Mouse (Mus musculus): ENCODE data around the gene Vash2.
"Not testable (repeated sequence)": the region's sequence is repeated elsewhere in the genome, so short reads cannot be mapped to it uniquely, and the experiment has no call there.

The Vash2 gene

GRCm38 (mm10) chr1:190927751-190928369, 51.2 kb downstream of the Vash2 start:
- DNase-seq (ENCODE audit: low read depth, low spot score), result no peak

DNA sequence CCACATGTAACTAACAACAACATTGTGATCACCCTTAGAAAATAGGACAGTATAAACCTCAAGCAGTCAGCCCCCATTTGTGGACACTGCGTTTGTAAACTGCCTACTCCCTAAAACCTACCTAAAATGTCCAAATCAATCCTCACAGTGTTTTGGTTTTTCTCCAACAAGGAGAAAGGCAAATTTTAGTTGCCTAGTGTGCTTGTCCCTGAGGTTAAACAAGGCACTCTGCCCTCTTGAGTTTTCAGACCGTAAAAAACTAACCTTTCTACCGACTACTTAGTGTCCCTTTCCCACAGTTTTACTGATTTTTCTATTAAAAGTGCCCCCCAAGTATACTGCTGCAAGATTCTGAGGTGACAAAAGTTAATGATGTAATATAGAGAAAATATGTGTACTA, 51.8 kb downstream of the Vash2 start:
- no peak for DNase-seq (ENCODE audit: low read depth, low spot score)

DNA sequence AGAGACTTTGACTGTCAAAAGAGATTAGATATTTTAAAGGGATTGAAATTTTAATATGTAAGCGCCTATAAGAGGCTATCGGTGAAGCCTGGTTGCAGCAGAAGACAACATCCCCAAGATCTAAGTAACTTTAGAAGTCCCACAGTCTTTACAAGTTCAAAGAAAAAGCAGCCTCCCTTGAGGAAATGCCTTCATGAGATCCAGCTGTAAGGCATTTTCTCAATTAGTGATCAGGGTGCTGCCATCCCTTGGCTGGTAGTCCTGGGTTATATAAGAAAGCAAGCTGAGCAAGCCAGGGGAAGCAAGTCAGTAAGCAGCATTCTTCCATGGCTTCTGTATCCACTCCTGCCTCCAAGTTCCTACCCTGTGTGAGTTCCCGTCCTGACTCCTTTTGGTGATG, 54.3 kb downstream of the Vash2 start, which contains the start of gene Angel2:
Angel2 (plus strand) TSS at position 301 of the 400 bp plus-strand sequence.
- not testable (repeated sequence) for DNase-seq (ENCODE audit: low read depth, low spot score)

- DNase-seq (ENCODE audit: low read depth, low spot score), result no peak
These were observed 59.2 kb downstream of the Vash2 start for GRCm38 (mm10) chr1:190919725-190920469.

GRCm38 (mm10) chr1:190918938-190919337, 60.2 kb downstream of the Vash2 start:
- no peak for DNase-seq (ENCODE audit: low read depth, low spot score)

GRCm38 (mm10) chr1:190912623-190913022, 66.5 kb downstream of the Vash2 start:
- DNase-seq (ENCODE audit: low read depth, low spot score), result no peak

GRCm38 (mm10) chr1:190911415-190912123, 67.5 kb downstream of the Vash2 start, which contains the start of gene Rps6kc1:
Gene Rps6kc1, minus strand, starts transcription at chr1:190911770.
- peak; percentile 31 for DNase-seq (ENCODE audit: low read depth, low spot score)

GRCm38 (mm10) chr1:190910836-190911235, 68.3 kb downstream of the Vash2 start:
- no peak for DNase-seq (ENCODE audit: low read depth, low spot score)

- no peak for DNase-seq (ENCODE audit: low read depth, low spot score)
These were observed 74.4 kb downstream of the Vash2 start for GRCm38 (mm10) chr1:190904714-190905113.

DNA sequence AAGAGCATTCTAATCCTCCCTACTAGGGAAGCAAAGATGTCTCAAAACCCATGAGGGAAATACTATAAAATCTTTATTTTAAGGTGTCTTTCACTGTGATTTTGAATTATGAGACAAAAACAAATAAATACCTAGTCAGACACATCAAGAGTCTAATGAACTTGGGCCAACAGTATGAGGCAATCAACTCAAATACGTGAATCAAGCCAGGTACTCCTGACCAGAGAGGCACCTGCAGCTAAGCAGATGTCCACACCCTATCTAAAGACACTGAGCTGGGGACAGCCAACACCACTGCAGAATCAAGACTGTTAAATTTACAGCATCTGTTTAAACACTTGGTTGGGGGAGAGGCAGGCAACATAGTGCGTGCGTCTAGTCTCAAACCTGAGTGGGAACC, 75.0 kb downstream of the Vash2 start:
- DNase-seq (ENCODE audit: low read depth, low spot score), result no peak

- DNase-seq (ENCODE audit: low read depth, low spot score), result no peak
These were observed 78.0 kb downstream of the Vash2 start for GRCm38 (mm10) chr1:190901082-190901481.

GRCm38 (mm10) chr1:190898899-190899575, 80.1 kb downstream of the Vash2 start:
- DNase-seq (ENCODE audit: low read depth, low spot score), result no peak

GRCm38 (mm10) chr1:190898186-190898585, 80.9 kb downstream of the Vash2 start:
- DNase-seq (ENCODE audit: low read depth, low spot score), result no peak

Data from WW6 (cell line).